Mouse (Mus musculus): ENCODE measurements around the gene Sike1. TPM values are rescaled to one million over a fixed set of nuclear protein-coding genes. Genes with fewer than 3 reads are reported as not detected.

Sike1 gene
- polyA plus RNA-seq, 1 experiment from 2014 or later = 61.8 TPM

- H3K4me2 ChIP-seq (ENCODE audit: low read depth, low read length) = no peak overlapping the region
- no peak for DNase-seq (ENCODE audit: low spot score)
- no peak overlapping the region for H3K27ac ChIP-seq (replicated peaks; ENCODE audit: low read depth, low read length)
- H3K4me1 ChIP-seq (ENCODE audit: control insufficient read depth, insufficient read depth, low read length) = peaks cover 2% of the 10 kb centered on the region
- H3K9ac ChIP-seq (ENCODE audit: low read depth, low read length) = no peak overlapping the region
- H3K9me3 ChIP-seq (ENCODE audit: control insufficient read depth, low read length) = 0 out of 2 replicates have a peak, but pooled peaks cover 5% of the 10 kb centered on the region
- peaks cover 69% of the 10 kb centered on the region for H3K36me3 ChIP-seq (ENCODE audit: control insufficient read depth, insufficient read depth, low read length)
- H3K27me3 ChIP-seq (replicated peaks; ENCODE audit: control insufficient read depth, insufficient read depth, low read length) = no peaks in the 10 kb centered on the region
- ATAC-seq (ENCODE audit: low read depth) = no peak
- no peak overlapping the region for H3K4me3 ChIP-seq (ENCODE audit: low read depth, low read length)
- WGBS = 94% methylated on average over 7 of the region's 7 CpGs
Observed at GRCm38 (mm10) chr3:103001595-103001994, 6.1 kb downstream of the Sike1 start.

GRCm38 (mm10) chr3:103017350-103017749 is 21.8 kb downstream of the Sike1 start:
- no peaks in the 10 kb centered on the region for H3K36me3 ChIP-seq (ENCODE audit: control insufficient read depth, insufficient read depth, low read length)
- no peak overlapping the region for H3K4me2 ChIP-seq (ENCODE audit: low read depth, low read length)
- no peak for DNase-seq (ENCODE audit: low spot score)
- no peaks in the 10 kb centered on the region for H3K27me3 ChIP-seq (replicated peaks; ENCODE audit: control insufficient read depth, insufficient read depth, low read length)
- no peak overlapping the region for H3K4me3 ChIP-seq (ENCODE audit: low read depth, low read length)
- no peak overlapping the region for H3K27ac ChIP-seq (replicated peaks; ENCODE audit: low read depth, low read length)
- 60% methylated on average over 2 of the region's 2 CpGs for WGBS
- H3K9ac ChIP-seq (ENCODE audit: low read depth, low read length) = no peak overlapping the region
- H3K9me3 ChIP-seq (ENCODE audit: control insufficient read depth, low read length) = no peaks in the 10 kb centered on the region
- H3K4me1 ChIP-seq (ENCODE audit: control insufficient read depth, insufficient read depth, low read length) = peaks cover 8% of the 10 kb centered on the region
- ATAC-seq (ENCODE audit: low read depth) = no peak

DNA sequence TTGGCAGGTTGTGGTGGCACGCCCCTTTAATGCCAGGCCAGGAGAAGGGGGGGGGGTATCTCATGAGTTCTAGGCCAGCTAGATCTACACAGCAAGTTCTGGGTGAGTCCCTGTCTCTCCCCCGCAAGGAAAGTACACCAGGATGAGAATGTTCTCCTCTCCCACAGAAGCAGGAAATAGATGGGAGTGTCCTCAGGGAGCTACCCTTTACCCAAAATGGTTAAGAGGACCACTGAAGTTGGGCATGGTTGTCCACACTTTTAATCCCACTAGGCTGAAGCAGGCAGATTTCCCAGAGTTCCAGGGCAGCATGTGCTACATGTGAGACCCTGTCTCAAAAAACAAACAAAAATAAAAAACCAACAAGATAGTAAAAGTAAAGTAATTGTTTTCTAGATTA is 24.0 kb downstream of the Sike1 start:
- Histone ChIP-seq H3K4me1 (ENCODE audit: control insufficient read depth, insufficient read depth, low read length) (peaks cover 11% of the 10 kb centered on the region), H3K4me3 (ENCODE audit: low read depth, low read length) (peak overlapping the region; percentile 94; the same call in 1 of the 2 replicates), H3K36me3 (ENCODE audit: control insufficient read depth, insufficient read depth, low read length) (no peaks in the 10 kb centered on the region), H3K27ac (replicated peaks; ENCODE audit: low read depth, low read length) (peak overlapping the region; percentile 98; the same call in 1 of the 2 replicates), H3K9me3 (ENCODE audit: control insufficient read depth, low read length) (no peaks in the 10 kb centered on the region), H3K4me2 (ENCODE audit: low read depth, low read length) (peak overlapping the region; percentile 81), H3K9ac (ENCODE audit: low read depth, low read length) (no peak overlapping the region), H3K27me3 (replicated peaks; ENCODE audit: control insufficient read depth, insufficient read depth, low read length) (no peaks in the 10 kb centered on the region)
- DNase-seq (ENCODE audit: low spot score) (no peak), ATAC-seq (ENCODE audit: low read depth) (no peak)
- WGBS = 93% methylated on average over 2 of the region's 2 CpGs

DNA sequence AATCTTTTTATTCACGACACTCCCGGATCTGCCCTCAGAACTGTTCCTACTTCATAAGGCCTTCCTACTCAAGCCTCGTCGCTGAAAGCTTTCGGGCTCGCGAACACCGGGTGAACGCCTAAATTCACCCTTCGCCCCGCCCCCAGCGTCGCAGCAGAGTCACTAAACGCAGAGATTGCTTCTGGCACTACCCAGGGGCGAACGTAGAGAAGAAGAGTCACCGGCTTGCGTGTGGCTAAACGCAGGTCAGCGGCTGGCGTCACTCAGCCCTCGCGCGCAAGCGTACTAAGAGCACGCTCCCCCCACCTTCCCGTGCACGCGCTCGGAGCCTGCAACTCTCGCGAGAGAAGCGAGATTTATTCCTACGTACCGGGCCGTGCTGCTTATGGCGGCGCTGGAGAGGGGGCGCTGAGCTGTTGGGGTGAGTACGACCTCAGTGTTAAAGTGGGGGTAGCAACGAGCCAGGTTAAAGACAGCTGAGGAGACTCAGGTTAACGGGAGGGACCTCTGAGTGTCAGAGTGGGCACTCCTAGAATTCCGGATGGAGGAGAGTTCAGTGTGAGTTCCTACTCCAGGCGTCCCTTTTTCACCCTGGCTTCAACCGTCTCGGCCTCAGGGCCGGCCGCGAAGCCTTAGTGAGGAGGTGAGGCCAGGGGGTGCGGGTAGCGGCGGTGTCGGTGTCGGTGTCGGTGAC is 24.9 kb downstream of the Sike1 start, which contains the start of gene Csde1:
TSS of gene Csde1 (plus strand) at position 178 of the 694 bp plus-strand sequence.
- peak; percentile 96 for ATAC-seq (ENCODE audit: low read depth)
- DNase-seq (ENCODE audit: low spot score) = peak; percentile 99
- H3K9ac ChIP-seq (ENCODE audit: low read depth, low read length) = peak within 1 kb of the TSS; percentile 99
- H3K4me3 ChIP-seq (ENCODE audit: low read depth, low read length) = peak within 1 kb of the TSS; percentile 94
- no peaks in the 10 kb centered on the region for H3K9me3 ChIP-seq (ENCODE audit: control insufficient read depth, low read length)
- peak within 1 kb of the TSS; percentile 98 for H3K27ac ChIP-seq (replicated peaks; ENCODE audit: low read depth, low read length)
- no peaks in the 10 kb centered on the region for H3K36me3 ChIP-seq (ENCODE audit: control insufficient read depth, insufficient read depth, low read length)
- peak within 1 kb of the TSS; percentile 81 for H3K4me2 ChIP-seq (ENCODE audit: low read depth, low read length)
- no peaks in the 10 kb centered on the region for H3K27me3 ChIP-seq (replicated peaks; ENCODE audit: control insufficient read depth, insufficient read depth, low read length)
- under 1% methylated on average over 55 of the region's 55 CpGs for WGBS
- H3K4me1 ChIP-seq (ENCODE audit: control insufficient read depth, insufficient read depth, low read length) = peaks cover 11% of the 10 kb centered on the region

DNA sequence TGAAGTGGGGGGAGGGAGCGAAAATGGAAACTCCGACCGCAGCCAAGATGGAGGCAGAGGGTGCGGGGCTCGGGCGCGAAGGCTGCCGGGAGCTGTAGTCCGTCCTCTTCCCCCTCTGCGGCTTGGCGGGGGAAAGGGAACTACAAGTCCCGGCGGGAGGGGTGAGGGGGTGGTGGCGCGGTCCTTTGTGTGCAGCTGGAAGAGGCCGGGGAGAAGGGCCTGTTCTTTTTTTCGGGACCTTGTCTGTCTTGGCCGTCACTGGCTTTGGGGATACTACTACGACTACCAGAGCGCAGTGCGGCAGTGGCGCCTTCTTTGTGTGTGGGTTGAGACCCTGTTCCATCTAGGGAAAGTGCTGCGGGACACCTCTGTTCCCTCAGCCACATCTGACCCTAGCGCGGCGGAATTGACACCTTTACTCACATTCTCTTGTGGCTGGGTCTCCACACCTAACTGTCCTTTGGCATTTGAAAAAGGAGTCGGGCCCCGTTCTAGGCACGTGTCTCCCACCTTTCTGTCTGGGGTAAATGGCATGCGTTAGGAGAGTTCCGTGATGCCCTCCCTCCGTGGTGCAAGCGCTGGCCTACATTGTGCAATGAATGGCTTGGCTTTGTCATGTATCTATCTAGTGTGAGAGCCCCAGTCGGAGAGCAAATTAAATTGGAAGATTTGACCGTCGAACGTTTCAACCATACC is 25.6 kb downstream of the Sike1 start:
- peak; percentile 95 for ATAC-seq (ENCODE audit: low read depth)
- peak overlapping the region; percentile 98 for H3K27ac ChIP-seq (replicated peaks; ENCODE audit: low read depth, low read length)

GRCm38 (mm10) chr3:103026174-103026573 is 30.7 kb downstream of the Sike1 start:
- H3K4me1 ChIP-seq (ENCODE audit: control insufficient read depth, insufficient read depth, low read length) = peaks cover 11% of the 10 kb centered on the region
- H3K9ac ChIP-seq (ENCODE audit: low read depth, low read length) = no peak overlapping the region
- H3K9me3 ChIP-seq (ENCODE audit: control insufficient read depth, low read length) = no peaks in the 10 kb centered on the region
- H3K27me3 ChIP-seq (replicated peaks; ENCODE audit: control insufficient read depth, insufficient read depth, low read length) = no peaks in the 10 kb centered on the region
- DNase-seq (ENCODE audit: low spot score) (no peak), ATAC-seq (ENCODE audit: low read depth) (no peak)
- 81% methylated on average over 1 of the region's 1 CpGs for WGBS
- H3K4me3 ChIP-seq (ENCODE audit: low read depth, low read length) = no peak overlapping the region
- H3K27ac ChIP-seq (replicated peaks; ENCODE audit: low read depth, low read length) = no peak overlapping the region
- H3K36me3 ChIP-seq (ENCODE audit: control insufficient read depth, insufficient read depth, low read length) = peaks cover 39% of the 10 kb centered on the region
- no peak overlapping the region for H3K4me2 ChIP-seq (ENCODE audit: low read depth, low read length)

More for the DNA sequence above, 25.6 kb downstream of the Sike1 start:
- peaks cover 11% of the 10 kb centered on the region for H3K4me1 ChIP-seq (ENCODE audit: control insufficient read depth, insufficient read depth, low read length)
- no peaks in the 10 kb centered on the region for H3K27me3 ChIP-seq (replicated peaks; ENCODE audit: control insufficient read depth, insufficient read depth, low read length)
- H3K36me3 ChIP-seq (ENCODE audit: control insufficient read depth, insufficient read depth, low read length) = no peaks in the 10 kb centered on the region
- no peaks in the 10 kb centered on the region for H3K9me3 ChIP-seq (ENCODE audit: control insufficient read depth, low read length)
- H3K9ac ChIP-seq (ENCODE audit: low read depth, low read length) = peak overlapping the region; percentile 99
- H3K4me3 ChIP-seq (ENCODE audit: low read depth, low read length) = peak overlapping the region; percentile 94
- DNase-seq (ENCODE audit: low spot score) = peak; percentile 97
- WGBS = under 1% methylated on average over 24 of the region's 37 CpGs
- peak overlapping the region; percentile 81 for H3K4me2 ChIP-seq (ENCODE audit: low read depth, low read length)

DNA sequence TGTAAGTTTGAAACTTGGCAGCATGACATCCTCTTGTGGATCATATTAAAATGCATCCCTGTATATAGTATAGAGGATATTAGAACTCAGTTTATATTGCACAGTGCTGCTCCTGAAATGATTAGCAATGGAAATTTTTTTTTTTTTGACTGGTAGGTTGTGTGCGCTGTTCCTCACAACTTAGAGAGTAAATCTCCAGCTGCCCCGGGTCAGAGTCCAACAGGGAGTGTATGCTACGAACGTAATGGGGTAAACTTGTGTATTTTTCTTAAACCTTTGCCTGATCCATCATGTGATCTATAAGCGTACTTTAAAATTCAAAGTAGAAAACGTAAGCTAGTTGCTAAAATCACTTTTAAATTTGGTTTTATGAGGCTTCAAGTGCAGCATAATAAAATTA is 44.8 kb downstream of the Sike1 start:
- Histone ChIP-seq H3K9ac (ENCODE audit: low read depth, low read length) (no peak overlapping the region), H3K4me2 (ENCODE audit: low read depth, low read length) (no peak overlapping the region), H3K27me3 (replicated peaks; ENCODE audit: control insufficient read depth, insufficient read depth, low read length) (no peaks in the 10 kb centered on the region), H3K9me3 (ENCODE audit: control insufficient read depth, low read length) (no peaks in the 10 kb centered on the region), H3K27ac (replicated peaks; ENCODE audit: low read depth, low read length) (no peak overlapping the region), H3K4me1 (ENCODE audit: control insufficient read depth, insufficient read depth, low read length) (no peaks in the 10 kb centered on the region), H3K4me3 (ENCODE audit: low read depth, low read length) (no peak overlapping the region), H3K36me3 (ENCODE audit: control insufficient read depth, insufficient read depth, low read length) (peaks cover 78% of the 10 kb centered on the region)
- DNase-seq (ENCODE audit: low spot score) (no peak), ATAC-seq (ENCODE audit: low read depth) (no peak)
- WGBS = 94% methylated on average over 6 of the region's 6 CpGs

- 87% methylated on average over 1 of the region's 1 CpGs for WGBS
- no peak overlapping the region for H3K9ac ChIP-seq (ENCODE audit: low read depth, low read length)
- no peaks in the 10 kb centered on the region for H3K27me3 ChIP-seq (replicated peaks; ENCODE audit: control insufficient read depth, insufficient read depth, low read length)
- no peak overlapping the region for H3K4me2 ChIP-seq (ENCODE audit: low read depth, low read length)
- H3K9me3 ChIP-seq (ENCODE audit: control insufficient read depth, low read length) = no peaks in the 10 kb centered on the region
- H3K27ac ChIP-seq (replicated peaks; ENCODE audit: low read depth, low read length) = no peak overlapping the region
- peaks cover 82% of the 10 kb centered on the region for H3K36me3 ChIP-seq (ENCODE audit: control insufficient read depth, insufficient read depth, low read length)
- no peak overlapping the region for H3K4me3 ChIP-seq (ENCODE audit: low read depth, low read length)
- no peaks in the 10 kb centered on the region for H3K4me1 ChIP-seq (ENCODE audit: control insufficient read depth, insufficient read depth, low read length)
- DNase-seq (ENCODE audit: low spot score) (no peak), ATAC-seq (ENCODE audit: low read depth) (no peak)
Observed at GRCm38 (mm10) chr3:103040861-103041379, 45.4 kb downstream of the Sike1 start.
